Mouse (Mus musculus) heart, embryonic 13.5 days (tissue): ENCODE measurements at regions not wholly inside any gene's neighbourhood (a gene's known extent, or its start where the extent isn't known, plus 50 kb on each side); places are given as distances from the start of the nearest gene placed in this dataset.

Source experiments
- ATAC-seq: fragments of 200-750 bp; cut with Nextera tagmentation; 2 replicates; pipeline ENCODE4 v1.8.0; 2017; ENCODE audit warnings: moderate TSS enrichment; ENCODE audit not compliant: insufficient number of reproducible peaks, low FRiP score, low TSS enrichment; ENCODE audit errors: extremely low read depth
- H3K27ac ChIP-seq: fragments of 300-500 bp; sonication (generic); replicated peaks from 2 replicates; pipeline ENCODE4 v1.5.1; 2015; ENCODE audit warnings: moderate library complexity, mild to moderate bottlenecking, inconsistent platforms
- H3K27me3 ChIP-seq: fragments of 300-500 bp; sonication (generic); replicated peaks from 2 replicates; pipeline ENCODE4 v1.6.1; 2015; ENCODE audit warnings: mild to moderate bottlenecking, inconsistent platforms
- H3K36me3 ChIP-seq: fragments of 300-500 bp; sonication (generic); 2 replicates; pipeline ENCODE4 v1.6.1; 2015; ENCODE audit warnings: mild to moderate bottlenecking, inconsistent platforms
- H3K4me1 ChIP-seq: fragments of 300-500 bp; sonication (generic); 2 replicates; pipeline ENCODE4 v1.6.1; 2015; ENCODE audit warnings: inconsistent platforms
- H3K4me2 ChIP-seq: fragments of 300-500 bp; sonication (generic); 2 replicates; pipeline ENCODE4 v1.6.1; 2015; ENCODE audit warnings: inconsistent platforms, mild to moderate bottlenecking, moderate library complexity
- H3K4me3 ChIP-seq: fragments of 300-500 bp; sonication (generic); 2 replicates; pipeline ENCODE4 v1.5.1; 2015; ENCODE audit warnings: moderate library complexity, mild to moderate bottlenecking, inconsistent platforms
- H3K9ac ChIP-seq: fragments of 300-500 bp; sonication (generic); 2 replicates; pipeline ENCODE4 v1.6.1; 2015; ENCODE audit warnings: inconsistent platforms, mild to moderate bottlenecking, moderate library complexity
- H3K9me3 ChIP-seq: fragments of 300-500 bp; sonication (generic); 2 replicates; pipeline ENCODE4 v1.6.1; 2016; ENCODE audit warnings: inconsistent platforms
- WGBS: fragments of 180-500 bp; shearing (Covaris S2); methylation state at CpG from one replicate; pipeline ENCODE4 v1.1.7; 2015; ENCODE audit warnings: mixed read lengths; 5-methylcytosine and 5-hydroxymethylcytosine counted together

GRCm38 (mm10) chr7:70433838-70434237, 67.3 kb upstream of the Nr2f2 start:
- no peaks in the 10 kb centered on the region for H3K36me3 ChIP-seq
- no peak overlapping the region for H3K27ac ChIP-seq
- no peak overlapping the region for H3K4me3 ChIP-seq
- H3K9ac ChIP-seq, result no peak overlapping the region
- no peak for ATAC-seq
- no peaks in the 10 kb centered on the region for H3K27me3 ChIP-seq
- no peaks in the 10 kb centered on the region for H3K4me1 ChIP-seq
- H3K4me2 ChIP-seq, result no peak overlapping the region
- H3K9me3 ChIP-seq, result no peaks in the 10 kb centered on the region
- WGBS, result 38% methylated on average over 8 of the region's 8 CpGs

GRCm38 (mm10) chr7:70433358-70433757, 66.8 kb upstream of the Nr2f2 start:
- ATAC-seq, result no peak
- Histone ChIP-seq H3K4me3 (no peak overlapping the region), H3K27me3 (no peaks in the 10 kb centered on the region), H3K9me3 (no peaks in the 10 kb centered on the region), H3K27ac (no peak overlapping the region), H3K4me1 (no peaks in the 10 kb centered on the region), H3K36me3 (no peaks in the 10 kb centered on the region), H3K4me2 (no peak overlapping the region), H3K9ac (no peak overlapping the region)
- 78% methylated on average over 6 of the region's 6 CpGs for WGBS

- Histone ChIP-seq H3K9ac (no peak overlapping the region), H3K27me3 (no peaks in the 10 kb centered on the region), H3K4me3 (no peak overlapping the region), H3K9me3 (no peaks in the 10 kb centered on the region), H3K4me1 (no peaks in the 10 kb centered on the region), H3K27ac (no peak overlapping the region), H3K36me3 (no peaks in the 10 kb centered on the region), H3K4me2 (no peak overlapping the region)
- WGBS, result 68% methylated on average over 2 of the region's 2 CpGs
- ATAC-seq, result no peak
Observed at GRCm38 (mm10) chr7:70431712-70432111, 65.2 kb upstream of the Nr2f2 start.

GRCm38 (mm10) chr7:70429326-70429725, 62.8 kb upstream of the Nr2f2 start:
- H3K27ac ChIP-seq, result no peak overlapping the region
- no peaks in the 10 kb centered on the region for H3K4me1 ChIP-seq
- H3K4me3 ChIP-seq, result no peak overlapping the region
- no peaks in the 10 kb centered on the region for H3K36me3 ChIP-seq
- no peak for ATAC-seq
- no peak overlapping the region for H3K9ac ChIP-seq
- H3K4me2 ChIP-seq, result no peak overlapping the region
- no peaks in the 10 kb centered on the region for H3K9me3 ChIP-seq
- WGBS, result 21% methylated on average over 2 of the region's 2 CpGs
- no peaks in the 10 kb centered on the region for H3K27me3 ChIP-seq

GRCm38 (mm10) chr7:70424231-70424620, 57.7 kb upstream of the Nr2f2 start:
- Histone ChIP-seq H3K4me1 (no peaks in the 10 kb centered on the region), H3K4me2 (no peak overlapping the region), H3K9ac (no peak overlapping the region), H3K27ac (no peak overlapping the region), H3K9me3 (no peaks in the 10 kb centered on the region), H3K27me3 (no peaks in the 10 kb centered on the region), H3K4me3 (no peak overlapping the region), H3K36me3 (no peaks in the 10 kb centered on the region)
- ATAC-seq, result no peak
- 78% methylated on average over 4 of the region's 4 CpGs for WGBS

- WGBS, result 78% methylated on average over 10 of the region's 10 CpGs
- no peak for ATAC-seq
- H3K4me3 ChIP-seq, result no peak overlapping the region
Observed at GRCm38 (mm10) chr7:70423524-70424230, 57.1 kb upstream of the Nr2f2 start.

GRCm38 (mm10) chr7:70416185-70416941, 49.8 kb upstream of the Nr2f2 start:
- H3K36me3 ChIP-seq, result no peaks in the 10 kb centered on the region
- no peak overlapping the region for H3K27ac ChIP-seq
- H3K4me1 ChIP-seq, result no peaks in the 10 kb centered on the region
- WGBS, result 76% methylated on average over 10 of the region's 10 CpGs
- no peak overlapping the region for H3K4me2 ChIP-seq
- no peak for ATAC-seq
- H3K9me3 ChIP-seq, result no peaks in the 10 kb centered on the region
- H3K27me3 ChIP-seq, result no peaks in the 10 kb centered on the region
- H3K9ac ChIP-seq, result no peak overlapping the region
- no peak overlapping the region for H3K4me3 ChIP-seq

More at GRCm38 (mm10) chr7:70423524-70424230, 57.1 kb upstream of the Nr2f2 start:
- Histone ChIP-seq H3K27ac (no peak overlapping the region), H3K9me3 (no peaks in the 10 kb centered on the region), H3K4me2 (no peak overlapping the region), H3K27me3 (no peaks in the 10 kb centered on the region), H3K36me3 (no peaks in the 10 kb centered on the region), H3K4me1 (no peaks in the 10 kb centered on the region), H3K9ac (no peak overlapping the region)
